Mouse (Mus musculus) intestine, embryonic 16.5 days (tissue): ENCODE results near the gene Gm10642. TPM values are rescaled to one million over a fixed set of nuclear protein-coding genes. Genes with fewer than 3 reads are reported as not detected.

ENCODE experiments used
- ATAC-seq: fragments of 200-750 bp; cut with Nextera tagmentation; 2 replicates; pipeline ENCODE4 v1.8.0; 2017; ENCODE audit warnings: moderate TSS enrichment, moderate library complexity
- H3K27ac ChIP-seq: fragments of 300-500 bp; sonication (generic); 2 replicates; pipeline ENCODE4 v1.5.1; 2014; ENCODE audit warnings: mild to moderate bottlenecking, low read length
- H3K27me3 ChIP-seq: fragments of 300-500 bp; sonication (generic); replicated peaks from 2 replicates; pipeline ENCODE4 v1.6.1; 2014; ENCODE audit warnings: low read length, control low read depth, mixed read lengths; ENCODE audit not compliant: control insufficient read depth, insufficient read depth
- H3K36me3 ChIP-seq: fragments of 300-500 bp; sonication (generic); 2 replicates; pipeline ENCODE4 v1.6.1; 2014; ENCODE audit warnings: low read length, control low read depth; ENCODE audit not compliant: control insufficient read depth, insufficient read depth
- H3K4me1 ChIP-seq: fragments of 300-500 bp; sonication (generic); 2 replicates; pipeline ENCODE4 v1.6.1; 2014; ENCODE audit warnings: low read length, control low read depth, mixed read lengths; ENCODE audit not compliant: control insufficient read depth, insufficient read depth
- H3K4me2 ChIP-seq: fragments of 300-500 bp; sonication (generic); 2 replicates; pipeline ENCODE4 v1.6.1; 2014; ENCODE audit warnings: low read depth, low read length, control low read depth
- H3K4me3 ChIP-seq: fragments of 300-500 bp; sonication (generic); 2 replicates; pipeline ENCODE4 v1.5.1; 2014; ENCODE audit warnings: mild to moderate bottlenecking, low read length
- H3K9ac ChIP-seq: fragments of 300-500 bp; sonication (generic); 2 replicates; pipeline ENCODE4 v1.6.1; 2014; ENCODE audit warnings: low read depth, low read length
- H3K9me3 ChIP-seq: fragments of 300-500 bp; sonication (generic); 2 replicates; pipeline ENCODE4 v1.6.1; 2016; ENCODE audit warnings: low read length, control low read depth; ENCODE audit not compliant: control insufficient read depth
- WGBS: fragments of 180-500 bp; shearing (Covaris S2); extraction: QIAGEN DNeasy Blood & Tissue Kit; methylation state at CpG from one replicate; pipeline ENCODE4 v1.1.7; 2014; 5-methylcytosine and 5-hydroxymethylcytosine counted together
- polyA plus RNA-seq: library from polyadenylated mRNA; unstranded; fragments of >200 nt; fragmentation: Nextera tagmentation; extraction: Ambion mirVana; gene quantifications from 2 replicates; pipeline ENCODE4 v1.2.1, GENCODE M21; 2015

The Gm10642 gene
- 0.17 and 0.56 TPM in 2 replicates for polyA plus RNA-seq

- H3K4me2 ChIP-seq = peak within 1 kb of the TSS; percentile 72
- peak within 1 kb of the TSS; percentile 94 for H3K27ac ChIP-seq
- under 1% methylated on average over 66 of the region's 72 CpGs for WGBS
- ATAC-seq = peak; percentile 54
- no peaks in the 10 kb centered on the region for H3K36me3 ChIP-seq
- no peaks in the 10 kb centered on the region for H3K27me3 ChIP-seq
- H3K4me1 ChIP-seq = peaks cover 10% of the 10 kb centered on the region; the same call in 1 of the 2 replicates
- H3K9me3 ChIP-seq = no peaks in the 10 kb centered on the region
- H3K9ac ChIP-seq = peak within 1 kb of the TSS; percentile 95
- peak within 1 kb of the TSS; percentile 95 for H3K4me3 ChIP-seq
These were observed at the start of gene Gm10642 for GRCm38 (mm10) chr9:70656130-70657007. TSS of gene Gm10642 (plus strand) at chr9:70656251.

DNA sequence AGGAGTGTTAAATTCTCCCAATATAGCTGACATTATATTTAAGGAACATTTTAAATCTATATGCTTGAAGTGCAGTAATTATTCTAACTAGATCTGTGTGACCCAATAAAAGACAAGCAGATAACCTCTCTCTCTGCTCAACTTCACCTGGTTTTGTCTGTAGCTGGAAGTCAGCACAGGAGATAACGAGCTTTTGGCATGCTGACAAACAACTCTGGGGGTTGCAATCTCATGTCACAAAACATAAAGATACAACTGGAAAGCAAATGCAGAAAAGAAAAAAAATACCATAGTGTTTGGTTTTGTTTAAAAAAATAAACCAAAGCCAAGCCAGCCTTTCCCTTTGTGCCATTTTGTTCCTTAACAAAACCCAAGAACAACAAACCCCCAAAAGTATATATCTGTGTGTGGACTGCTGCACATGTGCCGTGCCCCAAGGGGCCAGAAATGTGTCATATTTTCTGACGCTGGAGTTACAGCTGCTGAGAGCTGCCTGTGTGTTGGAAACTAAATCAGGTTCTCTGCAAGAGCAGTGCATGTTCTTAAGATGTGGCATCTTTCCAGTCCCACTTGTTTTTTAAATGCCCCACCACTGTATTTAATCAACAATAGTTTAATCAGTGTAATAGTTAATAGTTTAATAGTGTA is 44.9 kb upstream of the Gm10642 start:
- 59% methylated on average over 3 of the region's 3 CpGs for WGBS
- H3K27ac ChIP-seq = no peak overlapping the region

GRCm38 (mm10) chr9:70629711-70630110 is 26.3 kb upstream of the Gm10642 start:
- H3K27me3 ChIP-seq = no peaks in the 10 kb centered on the region
- no peak for ATAC-seq
- no peak overlapping the region for H3K27ac ChIP-seq
- no peaks in the 10 kb centered on the region for H3K36me3 ChIP-seq
- H3K9me3 ChIP-seq = no peaks in the 10 kb centered on the region
- 94% methylated on average over 2 of the region's 2 CpGs for WGBS
- no peaks in the 10 kb centered on the region for H3K4me1 ChIP-seq
- no peak overlapping the region for H3K9ac ChIP-seq
- H3K4me2 ChIP-seq = no peak overlapping the region
- H3K4me3 ChIP-seq = no peak overlapping the region

More for the DNA sequence above, 44.9 kb upstream of the Gm10642 start:
- no peaks in the 10 kb centered on the region for H3K4me1 ChIP-seq
- no peaks in the 10 kb centered on the region for H3K9me3 ChIP-seq
- H3K9ac ChIP-seq = no peak overlapping the region
- no peak for ATAC-seq
- H3K4me3 ChIP-seq = no peak overlapping the region
- no peaks in the 10 kb centered on the region for H3K27me3 ChIP-seq
- 0 out of 2 replicates have a peak, but pooled peaks cover 2% of the 10 kb centered on the region for H3K36me3 ChIP-seq
- no peak overlapping the region for H3K4me2 ChIP-seq

DNA sequence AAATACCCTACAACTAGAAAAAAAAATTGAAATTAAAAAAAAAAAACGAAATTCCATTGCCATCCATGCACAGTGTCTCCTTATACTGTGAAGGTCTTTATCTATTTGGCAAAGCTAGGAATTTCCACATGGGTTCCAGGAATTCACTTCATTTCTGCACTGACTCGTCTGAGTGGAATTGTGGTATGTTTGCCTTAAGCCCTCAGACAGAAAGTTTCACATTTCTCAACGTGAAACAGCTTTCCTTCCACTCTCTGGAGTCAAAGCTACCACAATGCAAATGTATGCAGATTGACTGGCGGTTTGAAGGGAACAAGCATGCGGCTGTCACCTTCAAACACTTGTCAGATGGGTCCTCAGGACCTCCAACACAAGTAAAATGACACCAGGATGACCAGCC is 24.4 kb upstream of the Gm10642 start:
- Histone ChIP-seq H3K4me1 (no peaks in the 10 kb centered on the region), H3K9ac (no peak overlapping the region), H3K27me3 (no peaks in the 10 kb centered on the region), H3K27ac (no peak overlapping the region), H3K4me3 (no peak overlapping the region), H3K9me3 (no peaks in the 10 kb centered on the region), H3K36me3 (no peaks in the 10 kb centered on the region), H3K4me2 (no peak overlapping the region)
- 32% methylated on average over 5 of the region's 5 CpGs for WGBS
- no peak for ATAC-seq

DNA sequence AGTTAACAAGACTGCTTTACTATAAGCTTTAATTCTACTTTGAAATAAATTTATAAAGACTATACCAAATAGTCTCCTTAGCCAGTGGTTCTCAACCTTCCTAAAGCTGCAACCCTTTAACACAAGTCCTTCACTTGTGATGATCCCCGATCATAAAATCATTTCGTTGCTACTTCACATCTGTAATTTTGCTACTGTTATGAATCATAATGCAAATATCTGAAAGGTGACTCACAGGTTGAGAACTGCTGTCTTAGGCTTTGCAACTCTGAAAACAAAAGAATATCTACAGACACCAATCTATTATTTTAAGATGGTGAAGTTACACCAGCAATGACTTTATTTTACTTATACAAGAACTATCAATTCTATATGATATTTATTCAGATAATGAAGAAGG is 19.3 kb upstream of the Gm10642 start:
- Histone ChIP-seq H3K4me1 (no peaks in the 10 kb centered on the region), H3K4me3 (no peak overlapping the region), H3K9me3 (no peaks in the 10 kb centered on the region), H3K27me3 (no peaks in the 10 kb centered on the region), H3K4me2 (no peak overlapping the region), H3K9ac (no peak overlapping the region), H3K27ac (no peak overlapping the region), H3K36me3 (no peaks in the 10 kb centered on the region)
- ATAC-seq = no peak
- 71% methylated on average over 2 of the region's 2 CpGs for WGBS

- WGBS = 75% methylated on average over 2 of the region's 2 CpGs
- no peak for ATAC-seq
- no peak overlapping the region for H3K27ac ChIP-seq
- no peaks in the 10 kb centered on the region for H3K9me3 ChIP-seq
- H3K9ac ChIP-seq = no peak overlapping the region
- H3K27me3 ChIP-seq = no peaks in the 10 kb centered on the region
- no peak overlapping the region for H3K4me3 ChIP-seq
- H3K4me2 ChIP-seq = no peak overlapping the region
- H3K36me3 ChIP-seq = no peaks in the 10 kb centered on the region
- H3K4me1 ChIP-seq = peaks cover 10% of the 10 kb centered on the region; the same call in 1 of the 2 replicates
These were observed 5.8 kb upstream of the Gm10642 start for GRCm38 (mm10) chr9:70650260-70650659.

GRCm38 (mm10) chr9:70650994-70651393 is 5.1 kb upstream of the Gm10642 start:
- WGBS = 92% methylated on average over 1 of the region's 1 CpGs
- Histone ChIP-seq H3K4me2 (no peak overlapping the region), H3K4me3 (no peak overlapping the region), H3K27me3 (no peaks in the 10 kb centered on the region), H3K27ac (no peak overlapping the region), H3K9ac (no peak overlapping the region), H3K4me1 (peaks cover 10% of the 10 kb centered on the region; the same call in 1 of the 2 replicates), H3K9me3 (no peaks in the 10 kb centered on the region), H3K36me3 (no peaks in the 10 kb centered on the region)
- ATAC-seq = no peak

- no peaks in the 10 kb centered on the region for H3K27me3 ChIP-seq
- H3K27ac ChIP-seq = no peak overlapping the region
- no peak overlapping the region for H3K4me2 ChIP-seq
- no peaks in the 10 kb centered on the region for H3K9me3 ChIP-seq
- no peak overlapping the region for H3K4me3 ChIP-seq
- H3K36me3 ChIP-seq = no peaks in the 10 kb centered on the region
- peaks cover 10% of the 10 kb centered on the region; the same call in 1 of the 2 replicates for H3K4me1 ChIP-seq
- ATAC-seq = no peak
- WGBS = 70% methylated on average over 2 of the region's 2 CpGs
- H3K9ac ChIP-seq = no peak overlapping the region
These were observed 3.8 kb upstream of the Gm10642 start for GRCm38 (mm10) chr9:70652221-70652620.

DNA sequence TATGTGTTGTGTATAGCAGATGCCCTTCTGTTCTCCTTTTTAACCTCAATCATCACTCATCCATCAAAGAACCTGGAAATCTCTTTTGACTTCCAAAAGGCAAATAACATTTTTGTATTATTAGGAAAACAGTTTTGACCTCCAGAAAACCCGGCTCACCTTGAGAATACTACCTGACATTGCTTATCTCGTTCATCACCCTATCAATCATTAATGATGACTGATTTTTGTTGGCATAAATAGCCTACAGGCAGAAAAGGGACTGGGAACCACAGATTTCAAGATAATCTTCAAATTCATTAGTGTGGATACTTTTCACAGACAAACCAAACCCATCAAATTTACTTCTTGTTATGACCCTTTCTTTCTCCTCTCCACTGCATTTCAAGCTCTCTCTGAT is 2.2 kb upstream of the Gm10642 start:
- peaks cover 10% of the 10 kb centered on the region; the same call in 1 of the 2 replicates for H3K4me1 ChIP-seq
- 0 out of 2 replicates have a peak overlapping the region, but pooled peaks have one; percentile 16 for H3K4me2 ChIP-seq

More for the DNA sequence above, 2.2 kb upstream of the Gm10642 start:
- no peaks in the 10 kb centered on the region for H3K27me3 ChIP-seq
- no peak overlapping the region for H3K9ac ChIP-seq
- H3K36me3 ChIP-seq = no peaks in the 10 kb centered on the region
- 65% methylated on average over 2 of the region's 2 CpGs for WGBS
- no peaks in the 10 kb centered on the region for H3K9me3 ChIP-seq
- no peak overlapping the region for H3K27ac ChIP-seq
- ATAC-seq = no peak
- no peak overlapping the region for H3K4me3 ChIP-seq
